Mouse (Mus musculus): ENCODE results near the gene Olfr1217. TPM values are rescaled to one million over a fixed set of nuclear protein-coding genes. Genes with fewer than 3 reads are reported as not detected.

Gene Olfr1217
- not detected in 2 replicates for polyA plus RNA-seq (2012; rRNA removed)

GRCm38 (mm10) chr2:89031965-89032364 is at the start of gene Olfr1217:
Gene Olfr1217 (minus strand): TSS chr2:89032065.

DNA sequence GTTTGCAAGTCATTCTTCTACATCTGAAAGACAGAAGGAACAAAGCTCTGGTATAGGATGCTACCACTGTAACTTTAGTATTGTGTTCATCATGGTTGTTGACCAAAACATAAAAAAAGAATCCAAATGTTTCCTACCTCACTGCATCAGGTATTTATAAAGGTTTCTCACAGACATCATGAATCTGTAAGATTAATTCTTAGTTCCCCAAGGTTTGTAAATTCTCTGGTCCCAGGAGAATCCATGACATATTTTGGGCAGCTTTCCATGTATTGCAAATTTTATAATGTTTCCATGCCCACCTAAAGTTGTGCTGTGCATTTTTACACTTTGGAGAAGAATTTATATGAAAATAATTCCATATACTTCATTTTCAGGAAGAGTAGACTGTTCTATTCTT is 29.2 kb upstream of the Olfr1217 start, which contains the start of gene Olfr1218:
Gene Olfr1218 (minus strand): TSS at position 101 of the 400 bp plus-strand sequence.

DNA sequence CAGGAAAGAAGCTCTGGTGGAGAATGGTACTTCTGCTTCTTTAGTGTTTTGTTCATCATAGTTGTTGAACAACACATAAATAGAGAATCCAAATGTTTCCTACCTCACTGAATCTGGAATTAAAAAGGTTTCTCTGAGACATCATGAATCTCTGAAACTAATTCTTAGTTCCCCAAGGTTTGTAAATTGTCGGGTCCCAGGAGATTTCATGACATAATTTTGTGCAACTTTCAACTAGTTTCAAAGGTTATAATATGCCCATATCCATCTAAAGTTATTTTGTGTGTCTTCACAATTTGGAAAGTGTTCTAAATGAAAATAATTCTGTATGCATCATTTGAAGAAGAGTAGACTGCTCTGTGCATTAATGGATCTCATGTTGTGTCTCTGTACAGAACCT is 13.6 kb downstream of the Olfr1217 start, which contains the start of gene Olfr1216:
Gene Olfr1216 (minus strand): TSS at position 101 of the 400 bp plus-strand sequence.

DNA sequence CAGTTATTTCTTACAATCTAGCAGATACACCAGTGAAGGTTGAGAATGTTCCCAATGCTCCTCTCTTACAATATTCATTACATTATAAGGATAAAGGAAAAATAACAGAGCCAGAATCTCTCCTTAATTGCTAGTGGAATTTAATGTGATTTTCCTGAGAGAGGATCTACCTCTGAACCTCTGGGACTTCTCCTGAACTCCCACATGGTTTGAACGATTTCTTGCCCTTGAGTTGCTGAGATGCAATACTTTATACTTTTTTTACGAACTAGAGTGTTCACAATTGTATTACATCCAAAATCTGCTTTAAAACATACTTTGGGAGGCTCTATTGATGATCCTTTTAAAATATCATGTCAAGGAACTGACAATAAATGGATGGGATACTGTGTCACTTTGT is 25.0 kb downstream of the Olfr1217 start, which contains the start of gene Olfr1215:
Gene Olfr1215 (minus strand): TSS at position 101 of the 400 bp plus-strand sequence.

GRCm38 (mm10) chr2:88992553-88992952 is 39.3 kb downstream of the Olfr1217 start, which contains the start of gene Olfr1214:
Gene Olfr1214 (minus strand): TSS chr2:88992653.

DNA sequence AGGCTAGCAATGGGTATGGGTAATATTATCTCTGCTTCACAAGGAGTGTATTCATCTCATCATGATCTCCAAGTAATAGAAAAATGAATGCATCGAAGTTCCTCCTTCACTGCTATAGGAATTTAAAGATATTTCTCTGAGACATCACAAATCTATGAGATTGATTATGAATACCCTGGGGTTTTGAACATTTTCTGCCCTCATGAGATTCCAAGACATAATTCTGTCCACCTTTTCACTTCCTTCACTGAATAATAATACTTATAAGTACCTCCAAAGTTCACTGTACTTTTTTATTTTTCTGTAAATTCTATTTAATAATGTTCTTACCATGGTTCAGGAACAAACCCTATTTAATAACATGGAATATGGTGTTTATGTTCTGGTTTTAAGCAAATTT is 51.7 kb downstream of the Olfr1217 start, which contains the start of gene Gm13762:
Gene Gm13762 (minus strand): TSS at position 101 of the 400 bp plus-strand sequence.

Other genes starting within 250 kb of the Olfr1217 start
- gene Olfr1201, start 239.0 kb downstream of the Olfr1217 start, polyA plus RNA-seq (2012; rRNA removed) = not detected in 2 replicates
- not detected in 2 replicates for gene Olfr1202, start 217.6 kb downstream of the Olfr1217 start, polyA plus RNA-seq (2012; rRNA removed)
- not detected in 2 replicates for gene Olfr1205, start 202.3 kb downstream of the Olfr1217 start, polyA plus RNA-seq (2012; rRNA removed)
- not detected in 2 replicates for gene Olfr1204, start 182.8 kb downstream of the Olfr1217 start, polyA plus RNA-seq (2012; rRNA removed)
- gene Olfr1206, start 168.8 kb downstream of the Olfr1217 start, polyA plus RNA-seq (2012; rRNA removed) = not detected in 2 replicates
- not detected in 2 replicates for gene Olfr1208, start 129.8 kb downstream of the Olfr1217 start, polyA plus RNA-seq (2012; rRNA removed)
- gene Olfr1209, start 116.9 kb downstream of the Olfr1217 start, polyA plus RNA-seq (2012; rRNA removed) = not detected in 2 replicates
- gene Olfr1211, start 94.0 kb downstream of the Olfr1217 start, polyA plus RNA-seq (2012; rRNA removed) = not detected in 2 replicates
- gene Olfr1212, start 78.1 kb downstream of the Olfr1217 start, polyA plus RNA-seq (2012; rRNA removed) = not detected in 2 replicates
- not detected in 2 replicates for gene Gm13762, start 51.8 kb downstream of the Olfr1217 start, polyA plus RNA-seq (2012; rRNA removed)
- not detected in 2 replicates for gene Olfr1214, start 39.4 kb downstream of the Olfr1217 start, polyA plus RNA-seq (2012; rRNA removed)
- not detected in 2 replicates for gene Olfr1215, start 25.1 kb downstream of the Olfr1217 start, polyA plus RNA-seq (2012; rRNA removed)
- not detected in 2 replicates for gene Olfr1216, start 13.7 kb downstream of the Olfr1217 start, polyA plus RNA-seq (2012; rRNA removed)
- gene Olfr1218, start 29.1 kb upstream of the Olfr1217 start, polyA plus RNA-seq (2012; rRNA removed) = not detected in 2 replicates
- gene Olfr1219, start 51.4 kb upstream of the Olfr1217 start, polyA plus RNA-seq (2012; rRNA removed) = not detected in 2 replicates
- gene Olfr1220, start 74.8 kb upstream of the Olfr1217 start, polyA plus RNA-seq (2012; rRNA removed) = not detected in 2 replicates
- not detected in 2 replicates for gene Olfr1221, start 85.2 kb upstream of the Olfr1217 start, polyA plus RNA-seq (2012; rRNA removed)
- gene Olfr1222, start 101.0 kb upstream of the Olfr1217 start, polyA plus RNA-seq (2012; rRNA removed) = not detected in 2 replicates
- gene Olfr1223, start 119.5 kb upstream of the Olfr1217 start, polyA plus RNA-seq (2012; rRNA removed) = not detected in 2 replicates
- gene Olfr1224-ps1, start 132.0 kb upstream of the Olfr1217 start, polyA plus RNA-seq (2012; rRNA removed) = not detected in 2 replicates
- not detected in 2 replicates for gene Olfr1225, start 142.6 kb upstream of the Olfr1217 start, polyA plus RNA-seq (2012; rRNA removed)
- not detected in 2 replicates for gene Olfr1226, start 168.0 kb upstream of the Olfr1217 start, polyA plus RNA-seq (2012; rRNA removed)
- not detected in 2 replicates for gene Olfr1228, start 222.0 kb upstream of the Olfr1217 start, polyA plus RNA-seq (2012; rRNA removed)